Mouse (Mus musculus) limb, embryonic 15.5 days (tissue): ENCODE data around the gene Lyg2. TPM values are rescaled to one million over a fixed set of nuclear protein-coding genes. Genes with fewer than 3 reads are reported as not detected.

ENCODE experiments used
- ATAC-seq: fragments of 200-750 bp; cut with Nextera tagmentation; 2 replicates; pipeline ENCODE4 v1.8.0; 2017; ENCODE audit warnings: low read depth, moderate TSS enrichment; ENCODE audit not compliant: insufficient number of reproducible peaks, low FRiP score, low TSS enrichment
- H3K27ac ChIP-seq: fragments of 300-500 bp; sonication (generic); 2 replicates; pipeline ENCODE4 v1.5.1; 2015; ENCODE audit warnings: moderate library complexity, mild to moderate bottlenecking, inconsistent platforms
- H3K27me3 ChIP-seq: fragments of 300-500 bp; sonication (generic); 2 replicates; pipeline ENCODE4 v1.6.1; 2015; ENCODE audit warnings: inconsistent platforms
- H3K36me3 ChIP-seq: fragments of 300-500 bp; sonication (generic); 2 replicates; pipeline ENCODE4 v1.6.1; 2015; ENCODE audit warnings: inconsistent platforms
- H3K4me1 ChIP-seq: fragments of 300-500 bp; sonication (generic); 2 replicates; pipeline ENCODE4 v1.6.1; 2015; ENCODE audit warnings: inconsistent platforms
- H3K4me2 ChIP-seq: fragments of 300-500 bp; sonication (generic); 2 replicates; pipeline ENCODE4 v1.6.1; 2015; ENCODE audit warnings: mild to moderate bottlenecking, inconsistent platforms
- H3K4me3 ChIP-seq: fragments of 300-500 bp; sonication (generic); 2 replicates; pipeline ENCODE4 v1.5.1; 2015; ENCODE audit warnings: mild to moderate bottlenecking, inconsistent platforms
- H3K9ac ChIP-seq: fragments of 300-500 bp; sonication (generic); 2 replicates; pipeline ENCODE4 v1.6.1; 2015; ENCODE audit warnings: inconsistent platforms
- H3K9me3 ChIP-seq: fragments of 300-500 bp; sonication (generic); 2 replicates; pipeline ENCODE4 v1.6.1; 2016; ENCODE audit warnings: inconsistent platforms
- WGBS: fragments of 180-500 bp; shearing (Covaris S2); methylation state at CpG from one replicate; pipeline ENCODE4 v1.1.7; 2015; 5-methylcytosine and 5-hydroxymethylcytosine counted together
- polyA plus RNA-seq: library from polyadenylated mRNA; unstranded; fragments of >200 nt; fragmentation: Nextera tagmentation; extraction: Ambion mirVana; gene quantifications from 2 replicates; pipeline ENCODE4 v1.2.1, GENCODE M21; 2015

Gene Lyg2
- polyA plus RNA-seq, 1 experiment from 2014 or later: not detected

DNA sequence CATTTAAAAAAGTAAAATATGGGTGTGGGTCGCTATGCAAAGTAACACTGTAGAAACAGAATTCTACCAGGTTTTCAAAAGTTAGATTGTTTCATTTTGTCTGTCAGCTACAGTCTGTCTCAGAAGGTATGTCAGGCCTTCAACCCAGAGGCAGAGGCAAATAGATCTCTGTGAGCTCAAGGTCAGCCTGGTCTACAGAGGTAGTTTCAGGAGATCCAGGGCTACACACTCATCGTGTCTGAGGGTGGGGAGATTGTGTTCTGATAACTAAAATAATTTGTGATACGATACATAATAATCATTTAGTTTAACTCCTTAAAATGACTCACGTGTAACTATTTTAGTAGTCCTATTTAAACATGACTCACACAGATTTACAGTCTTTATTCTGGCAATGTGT lies 43.1 kb downstream of the Lyg2 start:
- H3K4me1 ChIP-seq: peaks cover 9% of the 10 kb centered on the region
- H3K27me3 ChIP-seq: no peaks in the 10 kb centered on the region
- H3K36me3 ChIP-seq: peaks cover 35% of the 10 kb centered on the region
- H3K27ac ChIP-seq: 0 out of 2 replicates have a peak overlapping the region, but pooled peaks have one; percentile 81
- H3K9me3 ChIP-seq: no peaks in the 10 kb centered on the region
- ATAC-seq: no peak
- no peak overlapping the region for H3K9ac ChIP-seq
- 88% methylated on average over 4 of the region's 4 CpGs for WGBS
- peak overlapping the region; percentile 60; the same call in 1 of the 2 replicates for H3K4me3 ChIP-seq
- peak overlapping the region; percentile 64 for H3K4me2 ChIP-seq

GRCm38 (mm10) chr1:37872131-37873067 lies 43.9 kb downstream of the Lyg2 start:
- H3K27ac ChIP-seq: peak overlapping the region; percentile 81
- H3K4me2 ChIP-seq: peak overlapping the region; percentile 64
- peak; percentile 91 for ATAC-seq
- H3K27me3 ChIP-seq: no peaks in the 10 kb centered on the region
- H3K36me3 ChIP-seq: peaks cover 28% of the 10 kb centered on the region
- H3K4me1 ChIP-seq: peaks cover 9% of the 10 kb centered on the region
- peak overlapping the region; percentile 60 for H3K4me3 ChIP-seq
- no peaks in the 10 kb centered on the region for H3K9me3 ChIP-seq
- peak overlapping the region; percentile 29 for H3K9ac ChIP-seq
- 6% methylated on average over 33 of the region's 33 CpGs for WGBS

GRCm38 (mm10) chr1:37871704-37872103 lies 44.6 kb downstream of the Lyg2 start, which contains the start of gene Lipt1:
Gene Lipt1 (plus strand): TSS chr1:37871738.
- peaks cover 21% of the 10 kb centered on the region for H3K36me3 ChIP-seq
- H3K4me1 ChIP-seq: peaks cover 9% of the 10 kb centered on the region
- WGBS: 7% methylated on average over 7 of the region's 7 CpGs
- no peaks in the 10 kb centered on the region for H3K27me3 ChIP-seq
- peak within 1 kb of the TSS; percentile 60 for H3K4me3 ChIP-seq
- H3K4me2 ChIP-seq: peak within 1 kb of the TSS; percentile 64
- peak within 1 kb of the TSS; percentile 29 for H3K9ac ChIP-seq
- peak within 1 kb of the TSS; percentile 81 for H3K27ac ChIP-seq
- no peak for ATAC-seq
- H3K9me3 ChIP-seq: no peaks in the 10 kb centered on the region

- no peak for ATAC-seq
- Histone ChIP-seq H3K27me3 (no peaks in the 10 kb centered on the region), H3K36me3 (no peaks in the 10 kb centered on the region), H3K27ac (no peak overlapping the region), H3K9ac (no peak overlapping the region), H3K4me1 (peaks cover 13% of the 10 kb centered on the region), H3K4me2 (no peak overlapping the region), H3K9me3 (no peaks in the 10 kb centered on the region), H3K4me3 (no peak overlapping the region)
- 54% methylated on average over 2 of the region's 2 CpGs for WGBS
Observed at GRCm38 (mm10) chr1:37869362-37869761, 46.9 kb downstream of the Lyg2 start.

- no peak overlapping the region for H3K4me2 ChIP-seq
- no peaks in the 10 kb centered on the region for H3K27me3 ChIP-seq
- no peaks in the 10 kb centered on the region for H3K36me3 ChIP-seq
- 54% methylated on average over 10 of the region's 10 CpGs for WGBS
- no peak overlapping the region for H3K4me3 ChIP-seq
- no peaks in the 10 kb centered on the region for H3K9me3 ChIP-seq
- ATAC-seq: no peak
- no peak overlapping the region for H3K9ac ChIP-seq
- H3K27ac ChIP-seq: no peak overlapping the region
- peaks cover 13% of the 10 kb centered on the region for H3K4me1 ChIP-seq
Observed at GRCm38 (mm10) chr1:37868640-37869039, 47.7 kb downstream of the Lyg2 start.

GRCm38 (mm10) chr1:37867684-37868322 lies 48.5 kb downstream of the Lyg2 start:
- H3K4me3 ChIP-seq: no peak overlapping the region
- H3K9me3 ChIP-seq: no peaks in the 10 kb centered on the region
- H3K4me2 ChIP-seq: no peak overlapping the region
- 64% methylated on average over 10 of the region's 10 CpGs for WGBS
- no peak overlapping the region for H3K9ac ChIP-seq
- no peak overlapping the region for H3K27ac ChIP-seq
- no peak for ATAC-seq
- no peaks in the 10 kb centered on the region for H3K27me3 ChIP-seq
- H3K36me3 ChIP-seq: no peaks in the 10 kb centered on the region
- peaks cover 13% of the 10 kb centered on the region for H3K4me1 ChIP-seq

GRCm38 (mm10) chr1:37867056-37867455 lies 49.2 kb downstream of the Lyg2 start:
- Histone ChIP-seq H3K27ac (no peak overlapping the region), H3K36me3 (no peaks in the 10 kb centered on the region), H3K4me2 (no peak overlapping the region), H3K4me3 (no peak overlapping the region), H3K4me1 (peaks cover 10% of the 10 kb centered on the region), H3K9ac (no peak overlapping the region), H3K27me3 (no peaks in the 10 kb centered on the region), H3K9me3 (no peaks in the 10 kb centered on the region)
- WGBS: 58% methylated on average over 1 of the region's 1 CpGs
- ATAC-seq: no peak

DNA sequence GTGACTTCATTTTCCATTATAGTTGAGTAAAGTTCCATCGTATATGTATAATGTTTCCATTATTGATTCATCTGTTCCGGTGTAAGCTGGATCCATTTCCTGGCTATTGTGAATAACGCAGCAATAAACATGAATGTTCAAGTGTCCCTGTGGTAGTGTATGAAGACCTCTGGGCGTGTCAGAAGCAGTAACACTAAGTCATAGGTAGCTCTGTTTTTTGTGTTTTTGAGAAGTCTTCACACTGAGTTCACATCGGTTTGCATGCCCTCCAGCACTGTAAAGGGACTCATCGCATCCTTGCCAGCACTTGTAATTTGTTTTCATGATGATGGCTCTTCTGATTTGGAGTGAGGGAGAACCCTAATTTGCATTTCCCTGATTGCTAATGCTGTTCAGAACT lies 50.0 kb downstream of the Lyg2 start, which contains the start of gene Tsga10:
Gene Tsga10 (minus strand): TSS at position 144 of the 400 bp plus-strand sequence.
- Histone ChIP-seq H3K27ac (peak within 1 kb of the TSS; percentile 86), H3K4me3 (peak within 1 kb of the TSS; percentile 69), H3K4me2 (peak within 1 kb of the TSS; percentile 80), H3K36me3 (no peaks in the 10 kb centered on the region), H3K4me1 (0 out of 2 replicates have a peak, but pooled peaks cover 4% of the 10 kb centered on the region), H3K9ac (peak within 1 kb of the TSS; percentile 66), H3K9me3 (no peaks in the 10 kb centered on the region), H3K27me3 (no peaks in the 10 kb centered on the region)
- ATAC-seq: no peak
- WGBS: 80% methylated on average over 6 of the region's 6 CpGs

DNA sequence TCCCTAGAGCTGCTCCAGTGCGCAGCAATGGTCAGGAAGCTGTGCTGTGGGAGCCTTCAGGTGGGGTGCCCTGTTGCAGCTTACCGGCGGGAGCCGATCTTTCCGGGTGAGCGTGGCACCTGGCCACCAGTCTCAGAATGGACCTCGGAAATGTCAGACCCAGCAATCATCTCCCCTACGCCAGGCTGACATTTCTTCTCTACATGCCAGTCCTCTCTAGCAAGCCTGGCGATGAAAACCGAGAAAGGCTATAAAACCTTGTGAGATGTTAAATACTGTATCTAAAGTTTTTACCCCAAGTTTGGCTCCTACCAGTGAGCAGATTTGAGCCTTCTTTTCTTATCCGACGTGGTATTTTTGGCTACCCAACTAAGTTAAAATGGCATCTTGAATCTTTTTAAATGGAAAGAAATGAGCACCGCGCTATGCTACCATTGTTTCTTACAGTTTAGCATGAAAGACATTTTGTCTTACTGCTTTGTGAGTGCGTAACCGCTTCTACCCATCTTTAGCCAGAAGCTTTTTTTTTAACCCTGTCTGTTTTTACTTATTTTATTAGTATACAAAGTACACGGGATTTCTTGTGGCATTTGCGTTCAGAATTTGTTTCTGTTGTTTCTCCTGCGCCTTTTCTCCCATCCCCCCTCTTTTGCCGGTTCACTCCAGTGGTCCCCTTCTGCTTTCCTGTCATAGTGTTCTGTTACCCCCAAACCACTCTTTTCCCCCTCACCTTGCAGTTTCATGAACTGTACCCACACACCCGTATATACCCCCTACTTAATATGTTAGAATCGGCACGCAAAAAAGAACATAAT lies 50.7 kb downstream of the Lyg2 start:
- Histone ChIP-seq H3K9ac (peak overlapping the region; percentile 66), H3K27ac (peak overlapping the region; percentile 86), H3K4me1 (0 out of 2 replicates have a peak, but pooled peaks cover 4% of the 10 kb centered on the region), H3K9me3 (no peaks in the 10 kb centered on the region), H3K4me2 (peak overlapping the region; percentile 80), H3K4me3 (peak overlapping the region; percentile 69), H3K36me3 (no peaks in the 10 kb centered on the region), H3K27me3 (no peaks in the 10 kb centered on the region)
- ATAC-seq: no peak
- WGBS: 9% methylated on average over 23 of the region's 23 CpGs

GRCm38 (mm10) chr1:37864511-37865400 lies 51.5 kb downstream of the Lyg2 start:
- peak; percentile 99 for ATAC-seq
- H3K4me1 ChIP-seq: 0 out of 2 replicates have a peak, but pooled peaks cover 4% of the 10 kb centered on the region
- WGBS: under 1% methylated on average over 89 of the region's 90 CpGs

More at GRCm38 (mm10) chr1:37864511-37865400, 51.5 kb downstream of the Lyg2 start:
- Histone ChIP-seq H3K4me2 (peak overlapping the region; percentile 80), H3K9ac (peak overlapping the region; percentile 71), H3K27ac (peak overlapping the region; percentile 86), H3K4me3 (peak overlapping the region; percentile 69), H3K27me3 (no peaks in the 10 kb centered on the region), H3K9me3 (no peaks in the 10 kb centered on the region), H3K36me3 (no peaks in the 10 kb centered on the region)
